Mouse (Mus musculus) heart, postnatal 0 days (tissue): ENCODE measurements around the gene Wipf2. TPM values are rescaled to one million over a fixed set of nuclear protein-coding genes. Genes with fewer than 3 reads are reported as not detected.

Source experiments
- ATAC-seq: fragments of 200-750 bp; cut with Nextera tagmentation; 2 replicates; pipeline ENCODE4 v1.8.0; 2017; ENCODE audit warnings: low read depth, moderate number of reproducible peaks, moderate library complexity; ENCODE audit not compliant: insufficient read depth
- DNase-seq: peaks from one replicate; pipeline ENCODE4 v3.0.0-alpha.2; 2016; ENCODE audit warnings: low spot score
- H3K27ac ChIP-seq: fragments of 300-500 bp; sonication (generic); 2 replicates; pipeline ENCODE4 v1.5.1; 2014; ENCODE audit warnings: low read depth, mild to moderate bottlenecking
- H3K27me3 ChIP-seq: fragments of 300-500 bp; sonication (generic); 2 replicates; pipeline ENCODE4 v1.6.1; 2014; ENCODE audit warnings: low read length, mixed read lengths; ENCODE audit not compliant: control insufficient read depth, insufficient read depth
- H3K36me3 ChIP-seq: fragments of 300-500 bp; sonication (generic); replicated peaks from 2 replicates; pipeline ENCODE4 v1.6.1; 2014; ENCODE audit warnings: low read length, mixed read lengths; ENCODE audit not compliant: control insufficient read depth, insufficient read depth
- H3K4me1 ChIP-seq: fragments of 300-500 bp; sonication (generic); 2 replicates; pipeline ENCODE4 v1.6.1; 2014; ENCODE audit warnings: antibody characterized with exemption; ENCODE audit not compliant: control insufficient read depth, insufficient read depth
- H3K4me2 ChIP-seq: fragments of 300-500 bp; sonication (generic); 2 replicates; pipeline ENCODE4 v1.6.1; 2014; ENCODE audit warnings: low read depth, mild to moderate bottlenecking, low read length, moderate library complexity
- H3K4me3 ChIP-seq: fragments of 300-500 bp; sonication (generic); 2 replicates; pipeline ENCODE4 v1.5.1; 2014; ENCODE audit warnings: low read depth, low read length
- H3K9ac ChIP-seq: fragments of 300-500 bp; sonication (generic); replicated peaks from 2 replicates; pipeline ENCODE4 v1.6.1; 2014; ENCODE audit warnings: low read depth, low read length, mixed read lengths
- H3K9me3 ChIP-seq: fragments of 300-500 bp; sonication (generic); replicated peaks from 2 replicates; pipeline ENCODE4 v1.6.1; 2016; ENCODE audit warnings: low read length; ENCODE audit not compliant: control insufficient read depth
- CTCF ChIP-seq: IDR thresholded peaks from 2 replicates; pipeline ENCODE4 v1.5.1; 2016; ENCODE audit warnings: antibody characterized with exemption, control low read depth, low read depth
- EP300 ChIP-seq: IDR thresholded peaks from 2 replicates; pipeline ENCODE4 v1.6.1; 2016; ENCODE audit warnings: antibody characterized with exemption, low read depth
- WGBS: fragments of 180-500 bp; shearing (Covaris S2); extraction: QIAGEN DNeasy Blood & Tissue Kit; methylation state at CpG from one replicate; pipeline ENCODE4 v1.1.7; 2014; 5-methylcytosine and 5-hydroxymethylcytosine counted together
- polyA plus RNA-seq: library from polyadenylated mRNA; unstranded; fragments of >200 nt; fragmentation: Nextera tagmentation; extraction: Ambion mirVana; gene quantifications from 2 replicates; pipeline ENCODE4 v1.2.1, GENCODE M21; 2015
- total RNA-seq: library from RNA; depleted of rRNA; stranded (reverse); fragments of >200 nt; gene quantifications from 2 replicates; pipeline ENCODE4 v1.2.3, GENCODE M21; 2014; ENCODE audit warnings: low replicate concordance

The Wipf2 gene
- total and polyA plus RNA-seq, 2 experiments from 2014 or later = 1.8 to 6.2 TPM

GRCm38 (mm10) chr11:98939953-98940641, 76.7 kb downstream of the Wipf2 start:
- H3K4me1 ChIP-seq = peaks cover 67% of the 10 kb centered on the region
- H3K27me3 ChIP-seq = no peaks in the 10 kb centered on the region
- H3K4me2 ChIP-seq = peak overlapping the region; percentile 82
- no peaks in the 10 kb centered on the region for H3K9me3 ChIP-seq
- 38% methylated on average over 11 of the region's 11 CpGs for WGBS
- ATAC-seq (no peak), DNase-seq (peak; percentile 37)
- H3K36me3 ChIP-seq = no peaks in the 10 kb centered on the region
- peak overlapping the region; percentile 87 for H3K4me3 ChIP-seq
- H3K27ac ChIP-seq = peak overlapping the region; percentile 100
- TF ChIP-seq CTCF (no peak), EP300 (no peak)
- H3K9ac ChIP-seq = peak overlapping the region; percentile 83; the same call in 1 of the 2 replicates

- Histone ChIP-seq H3K4me2 (peak overlapping the region; percentile 82), H3K4me1 (peaks cover 73% of the 10 kb centered on the region), H3K27me3 (no peaks in the 10 kb centered on the region), H3K9ac (peak overlapping the region; percentile 83; the same call in 1 of the 2 replicates), H3K36me3 (no peaks in the 10 kb centered on the region), H3K9me3 (no peaks in the 10 kb centered on the region), H3K4me3 (peak overlapping the region; percentile 47), H3K27ac (peak overlapping the region; percentile 100)
- DNase-seq (peak; percentile 31), ATAC-seq (no peak)
- 32% methylated on average over 3 of the region's 3 CpGs for WGBS
- TF ChIP-seq CTCF = no peak
- no peak for TF ChIP-seq EP300
Measured at GRCm38 (mm10) chr11:98940776-98941175, 77.3 kb downstream of the Wipf2 start.

- WGBS = 1% methylated on average over 12 of the region's 12 CpGs
- peak overlapping the region; percentile 82 for H3K4me2 ChIP-seq
- peak; percentile 89 for DNase-seq
- H3K36me3 ChIP-seq = no peaks in the 10 kb centered on the region
- no peaks in the 10 kb centered on the region for H3K27me3 ChIP-seq
- H3K4me1 ChIP-seq = peaks cover 74% of the 10 kb centered on the region
- peak; percentile 54 for ATAC-seq
- H3K9ac ChIP-seq = peak overlapping the region; percentile 83
- H3K27ac ChIP-seq = peak overlapping the region; percentile 100
- no peaks in the 10 kb centered on the region for H3K9me3 ChIP-seq
- TF ChIP-seq CTCF = no peak
- no peak; the same call in 1 of the 2 replicates for TF ChIP-seq EP300
- H3K4me3 ChIP-seq = peak overlapping the region; percentile 47
Measured at GRCm38 (mm10) chr11:98941341-98941825, 77.9 kb downstream of the Wipf2 start.

GRCm38 (mm10) chr11:98941826-98942550, 78.5 kb downstream of the Wipf2 start:
- DNase-seq (peak; percentile 95), ATAC-seq (peak; percentile 51)
- no peaks in the 10 kb centered on the region for H3K9me3 ChIP-seq
- H3K36me3 ChIP-seq = no peaks in the 10 kb centered on the region
- H3K9ac ChIP-seq = peak overlapping the region; percentile 83
- TF ChIP-seq EP300 = peak; percentile 93
- TF ChIP-seq CTCF = no peak
- peak overlapping the region; percentile 82 for H3K4me2 ChIP-seq
- H3K27ac ChIP-seq = peak overlapping the region; percentile 100
- peaks cover 70% of the 10 kb centered on the region for H3K4me1 ChIP-seq
- WGBS = 4% methylated on average over 14 of the region's 15 CpGs
- no peaks in the 10 kb centered on the region for H3K27me3 ChIP-seq
- H3K4me3 ChIP-seq = peak overlapping the region; percentile 47

GRCm38 (mm10) chr11:98942555-98942922, 79.1 kb downstream of the Wipf2 start:
- DNase-seq (no peak), ATAC-seq (peak; percentile 1)
- no peaks in the 10 kb centered on the region for H3K27me3 ChIP-seq
- peak overlapping the region; percentile 100 for H3K27ac ChIP-seq
- TF ChIP-seq CTCF = no peak
- TF ChIP-seq EP300 = no peak
- no peaks in the 10 kb centered on the region for H3K36me3 ChIP-seq
- no peaks in the 10 kb centered on the region for H3K9me3 ChIP-seq
- peak overlapping the region; percentile 83 for H3K9ac ChIP-seq
- H3K4me1 ChIP-seq = peaks cover 75% of the 10 kb centered on the region
- peak overlapping the region; percentile 82 for H3K4me2 ChIP-seq
- 9% methylated on average over 3 of the region's 3 CpGs for WGBS
- H3K4me3 ChIP-seq = peak overlapping the region; percentile 47
